Mouse (Mus musculus) stomach, postnatal 0 days (tissue): ENCODE data around the gene Magi2.

Experiments used
- CTCF ChIP-seq: IDR thresholded peaks from 2 replicates; pipeline ENCODE4 v1.5.1; 2016; ENCODE audit warnings: antibody characterized with exemption, low read depth, mild to moderate bottlenecking, moderate library complexity
- EP300 ChIP-seq: optimal IDR thresholded peaks from 2 replicates; pipeline ENCODE3; 2016; ENCODE audit warnings: antibody characterized with exemption

DNA sequence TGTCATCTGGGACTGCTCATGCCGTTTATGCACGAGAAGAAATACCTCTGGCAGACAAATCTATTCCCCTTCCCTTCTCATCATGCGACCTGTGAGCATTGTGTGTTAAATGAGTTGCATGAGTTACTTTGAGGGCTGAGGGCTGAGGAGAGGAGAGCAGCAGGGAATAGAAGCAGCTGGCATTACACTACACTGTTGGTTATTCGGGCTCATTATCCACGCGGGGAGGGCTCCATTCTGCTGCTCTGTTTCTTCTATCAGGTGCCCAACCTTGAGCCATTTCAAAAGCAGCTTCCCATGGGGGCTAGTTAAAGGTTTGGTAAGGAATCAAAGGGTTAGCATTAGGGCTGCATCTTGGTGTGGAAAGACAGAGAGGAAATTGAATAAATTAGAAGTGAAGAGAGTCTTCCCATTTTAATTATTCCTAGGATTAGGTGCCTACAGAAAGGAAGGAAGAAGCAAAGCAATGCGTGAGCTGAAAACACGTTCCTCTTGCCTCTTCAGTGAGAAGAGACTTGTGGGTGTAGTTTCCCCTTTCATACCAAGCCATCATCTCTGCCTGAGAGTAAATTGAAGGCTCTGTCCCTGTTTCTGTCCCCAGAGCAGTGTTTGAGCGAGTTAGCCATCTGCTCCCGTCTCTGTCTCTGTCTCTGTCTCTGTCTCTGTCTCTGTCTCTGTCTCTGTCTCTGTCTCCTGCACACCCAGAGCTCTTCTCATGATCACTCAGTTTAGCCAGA, 1396.2 kb downstream of the Magi2 start:
- TF ChIP-seq CTCF (no peak), EP300 (no peak)
